Mouse (Mus musculus) stomach, embryonic 15.5 days (tissue): ENCODE results near the gene Brip1. TPM values are rescaled to one million over a fixed set of nuclear protein-coding genes. Genes with fewer than 3 reads are reported as not detected.

Experiments used
- ATAC-seq: fragments of 200-750 bp; cut with Nextera tagmentation; 2 replicates; pipeline ENCODE4 v1.8.0; 2017; ENCODE audit warnings: low read depth, moderate number of reproducible peaks, moderate TSS enrichment; ENCODE audit not compliant: insufficient read depth, low FRiP score
- H3K27ac ChIP-seq: fragments of 300-500 bp; sonication (generic); 2 replicates; pipeline ENCODE4 v1.5.1; 2015; ENCODE audit warnings: mild to moderate bottlenecking, inconsistent platforms
- H3K27me3 ChIP-seq: fragments of 300-500 bp; sonication (generic); replicated peaks from 2 replicates; pipeline ENCODE4 v1.6.1; 2015; ENCODE audit warnings: inconsistent platforms
- H3K36me3 ChIP-seq: fragments of 300-500 bp; sonication (generic); 2 replicates; pipeline ENCODE4 v1.6.1; 2015; ENCODE audit warnings: inconsistent platforms
- H3K4me1 ChIP-seq: fragments of 300-500 bp; sonication (generic); 2 replicates; pipeline ENCODE4 v1.6.1; 2015; ENCODE audit warnings: inconsistent platforms
- H3K4me2 ChIP-seq: fragments of 300-500 bp; sonication (generic); 2 replicates; pipeline ENCODE4 v1.6.1; 2015; ENCODE audit warnings: mild to moderate bottlenecking, inconsistent platforms
- H3K4me3 ChIP-seq: fragments of 300-500 bp; sonication (generic); replicated peaks from 2 replicates; pipeline ENCODE4 v1.5.1; 2015; ENCODE audit warnings: inconsistent platforms
- H3K9ac ChIP-seq: fragments of 300-500 bp; sonication (generic); 2 replicates; pipeline ENCODE4 v1.6.1; 2015; ENCODE audit warnings: inconsistent platforms
- H3K9me3 ChIP-seq: fragments of 300-500 bp; sonication (generic); 2 replicates; pipeline ENCODE4 v1.6.1; 2016; ENCODE audit warnings: inconsistent platforms
- WGBS: fragments of 180-500 bp; shearing (Covaris S2); methylation state at CpG from one replicate; pipeline ENCODE4 v1.1.7; 2015; 5-methylcytosine and 5-hydroxymethylcytosine counted together
- polyA plus RNA-seq: library from polyadenylated mRNA; unstranded; fragments of >200 nt; fragmentation: Nextera tagmentation; extraction: Ambion mirVana; gene quantifications from 2 replicates; pipeline ENCODE4 v1.2.1, GENCODE M21; 2015

Gene Brip1
- 9.7 and 10.7 TPM in 2 replicates for polyA plus RNA-seq

- no peaks in the 10 kb centered on the region for H3K9me3 ChIP-seq
- no peaks in the 10 kb centered on the region; the same call in 1 of the 2 replicates for H3K4me1 ChIP-seq
- H3K4me3 ChIP-seq = peak within 1 kb of the TSS; percentile 90
- peak within 1 kb of the TSS; percentile 70 for H3K4me2 ChIP-seq
- peak; percentile 98 for ATAC-seq
- peak within 1 kb of the TSS; percentile 95 for H3K27ac ChIP-seq
- WGBS = under 1% methylated on average over 60 of the region's 60 CpGs
- H3K27me3 ChIP-seq = no peaks in the 10 kb centered on the region
- peaks cover 36% of the 10 kb centered on the region for H3K36me3 ChIP-seq
- peak within 1 kb of the TSS; percentile 48 for H3K9ac ChIP-seq
Observed at GRCm38 (mm10) chr11:86201037-86201786, at the start of gene Brip1. TSS of gene Brip1 (minus strand) at chr11:86201193.

GRCm38 (mm10) chr11:86232446-86232845, 31.5 kb upstream of the Brip1 start:
- H3K36me3 ChIP-seq = peaks cover 20% of the 10 kb centered on the region
- no peaks in the 10 kb centered on the region for H3K4me1 ChIP-seq
- ATAC-seq = no peak
- 73% methylated on average over 4 of the region's 4 CpGs for WGBS
- no peak overlapping the region for H3K27ac ChIP-seq
- H3K9ac ChIP-seq = no peak overlapping the region
- no peaks in the 10 kb centered on the region for H3K27me3 ChIP-seq
- H3K9me3 ChIP-seq = no peaks in the 10 kb centered on the region
- no peak overlapping the region for H3K4me2 ChIP-seq
- no peak overlapping the region for H3K4me3 ChIP-seq

GRCm38 (mm10) chr11:86231781-86232350, 30.9 kb upstream of the Brip1 start:
- Histone ChIP-seq H3K9me3 (no peaks in the 10 kb centered on the region), H3K4me2 (no peak overlapping the region), H3K27ac (no peak overlapping the region), H3K27me3 (no peaks in the 10 kb centered on the region), H3K4me1 (no peaks in the 10 kb centered on the region), H3K36me3 (peaks cover 20% of the 10 kb centered on the region), H3K9ac (no peak overlapping the region), H3K4me3 (no peak overlapping the region)
- ATAC-seq = no peak
- WGBS = 94% methylated on average over 13 of the region's 13 CpGs

GRCm38 (mm10) chr11:86226646-86227180, 25.7 kb upstream of the Brip1 start:
- Histone ChIP-seq H3K9me3 (no peaks in the 10 kb centered on the region), H3K9ac (no peak overlapping the region), H3K27me3 (no peaks in the 10 kb centered on the region), H3K27ac (no peak overlapping the region), H3K4me3 (no peak overlapping the region), H3K36me3 (peaks cover 14% of the 10 kb centered on the region), H3K4me1 (no peaks in the 10 kb centered on the region), H3K4me2 (no peak overlapping the region)
- no peak for ATAC-seq
- WGBS = 88% methylated on average over 8 of the region's 8 CpGs

- no peak for ATAC-seq
- H3K36me3 ChIP-seq = peaks cover 8% of the 10 kb centered on the region; the same call in 1 of the 2 replicates
Observed at GRCm38 (mm10) chr11:86225761-86226160, 24.8 kb upstream of the Brip1 start.

GRCm38 (mm10) chr11:86211803-86212202, 10.8 kb upstream of the Brip1 start:
- ATAC-seq = no peak
- WGBS = 72% methylated on average over 1 of the region's 1 CpGs

More at GRCm38 (mm10) chr11:86225761-86226160, 24.8 kb upstream of the Brip1 start:
- Histone ChIP-seq H3K9me3 (no peaks in the 10 kb centered on the region), H3K9ac (no peak overlapping the region), H3K4me1 (no peaks in the 10 kb centered on the region), H3K4me2 (no peak overlapping the region), H3K4me3 (no peak overlapping the region), H3K27ac (no peak overlapping the region), H3K27me3 (no peaks in the 10 kb centered on the region)
- 86% methylated on average over 4 of the region's 4 CpGs for WGBS

GRCm38 (mm10) chr11:86209123-86209522, 8.1 kb upstream of the Brip1 start:
- Histone ChIP-seq H3K27me3 (no peaks in the 10 kb centered on the region), H3K27ac (no peak overlapping the region), H3K36me3 (peaks cover 45% of the 10 kb centered on the region), H3K4me3 (no peak overlapping the region), H3K4me1 (no peaks in the 10 kb centered on the region), H3K9ac (no peak overlapping the region), H3K9me3 (no peaks in the 10 kb centered on the region), H3K4me2 (no peak overlapping the region)
- WGBS = 91% methylated on average over 2 of the region's 2 CpGs
- ATAC-seq = no peak

More at GRCm38 (mm10) chr11:86211803-86212202, 10.8 kb upstream of the Brip1 start:
- Histone ChIP-seq H3K36me3 (peaks cover 24% of the 10 kb centered on the region), H3K4me3 (no peak overlapping the region), H3K9me3 (no peaks in the 10 kb centered on the region), H3K27ac (no peak overlapping the region), H3K27me3 (no peaks in the 10 kb centered on the region), H3K4me1 (no peaks in the 10 kb centered on the region), H3K4me2 (no peak overlapping the region), H3K9ac (no peak overlapping the region)

GRCm38 (mm10) chr11:86205876-86206275, 4.9 kb upstream of the Brip1 start:
- Histone ChIP-seq H3K36me3 (peaks cover 58% of the 10 kb centered on the region), H3K4me1 (no peaks in the 10 kb centered on the region; the same call in 1 of the 2 replicates), H3K27me3 (no peaks in the 10 kb centered on the region), H3K4me3 (no peak overlapping the region), H3K9ac (no peak overlapping the region), H3K27ac (no peak overlapping the region), H3K9me3 (no peaks in the 10 kb centered on the region), H3K4me2 (no peak overlapping the region)
- ATAC-seq = no peak
- 94% methylated on average over 4 of the region's 4 CpGs for WGBS

GRCm38 (mm10) chr11:86205031-86205430, 4.0 kb upstream of the Brip1 start:
- Histone ChIP-seq H3K36me3 (peaks cover 58% of the 10 kb centered on the region), H3K4me3 (no peak overlapping the region), H3K4me2 (no peak overlapping the region), H3K4me1 (no peaks in the 10 kb centered on the region; the same call in 1 of the 2 replicates), H3K9ac (no peak overlapping the region), H3K9me3 (no peaks in the 10 kb centered on the region), H3K27ac (no peak overlapping the region), H3K27me3 (no peaks in the 10 kb centered on the region)
- WGBS = 96% methylated on average over 5 of the region's 5 CpGs
- ATAC-seq = no peak

- H3K27me3 ChIP-seq = no peaks in the 10 kb centered on the region
- H3K36me3 ChIP-seq = peaks cover 42% of the 10 kb centered on the region
- no peak for ATAC-seq
- peak overlapping the region; percentile 90 for H3K4me3 ChIP-seq
- H3K4me1 ChIP-seq = no peaks in the 10 kb centered on the region; the same call in 1 of the 2 replicates
- peak overlapping the region; percentile 95 for H3K27ac ChIP-seq
- 35% methylated on average over 16 of the region's 16 CpGs for WGBS
- peak overlapping the region; percentile 70 for H3K4me2 ChIP-seq
- no peaks in the 10 kb centered on the region for H3K9me3 ChIP-seq
- H3K9ac ChIP-seq = peak overlapping the region; percentile 48
Observed at GRCm38 (mm10) chr11:86201901-86202675, 1.1 kb upstream of the Brip1 start.

GRCm38 (mm10) chr11:86200460-86201021, 452 bp downstream of the Brip1 start:
- peaks cover 29% of the 10 kb centered on the region for H3K36me3 ChIP-seq
- H3K9me3 ChIP-seq = no peaks in the 10 kb centered on the region
- H3K4me1 ChIP-seq = no peaks in the 10 kb centered on the region; the same call in 1 of the 2 replicates
- peak overlapping the region; percentile 70 for H3K4me2 ChIP-seq
- no peaks in the 10 kb centered on the region for H3K27me3 ChIP-seq
- peak overlapping the region; percentile 92 for H3K27ac ChIP-seq
- peak; percentile 62 for ATAC-seq
- peak overlapping the region; percentile 44; the same call in 1 of the 2 replicates for H3K9ac ChIP-seq
- peak overlapping the region; percentile 90 for H3K4me3 ChIP-seq
- 1% methylated on average over 19 of the region's 21 CpGs for WGBS
